Mouse (Mus musculus) adrenal gland, adult (tissue): Measurements from ENCODE around the gene Gm11639.
A peak's percentile ranks its signal among the peaks of the same experiment; 100 is the strongest.
"Not testable (repeated sequence)": the region's sequence is repeated elsewhere in the genome, so short reads cannot be mapped to it uniquely, and the experiment has no call there.

Source experiments
- DNase-seq, 2 experiments: peaks; one replicate each; pipeline ENCODE4 v3.0.0; 2022 to 2023; ENCODE audit warnings: low spot score in 1 of 2; ENCODE audit not compliant: inconsistent age in 2 of 2

Gene Gm11639

DNA sequence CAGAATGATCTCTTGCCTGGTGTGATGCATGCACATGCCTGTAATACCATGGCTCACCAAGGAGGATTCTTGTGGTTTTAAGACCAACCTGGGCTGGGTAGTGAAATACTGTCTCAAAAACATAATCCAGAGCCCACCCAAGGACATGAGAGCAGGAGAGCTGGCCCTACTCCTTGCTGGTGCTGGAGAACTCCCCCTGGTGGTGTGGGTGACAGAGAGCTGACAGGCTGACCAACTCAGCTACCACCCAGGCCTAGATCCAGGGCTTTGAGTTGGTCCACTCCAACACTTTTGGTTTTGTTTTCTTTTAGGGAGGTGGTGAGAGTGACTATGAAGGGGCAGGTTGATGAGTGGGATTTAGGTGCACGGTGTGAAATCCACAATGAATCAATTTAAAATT lies 349.6 kb downstream of the Gm11639 start:
- DNase-seq: no peak

DNA sequence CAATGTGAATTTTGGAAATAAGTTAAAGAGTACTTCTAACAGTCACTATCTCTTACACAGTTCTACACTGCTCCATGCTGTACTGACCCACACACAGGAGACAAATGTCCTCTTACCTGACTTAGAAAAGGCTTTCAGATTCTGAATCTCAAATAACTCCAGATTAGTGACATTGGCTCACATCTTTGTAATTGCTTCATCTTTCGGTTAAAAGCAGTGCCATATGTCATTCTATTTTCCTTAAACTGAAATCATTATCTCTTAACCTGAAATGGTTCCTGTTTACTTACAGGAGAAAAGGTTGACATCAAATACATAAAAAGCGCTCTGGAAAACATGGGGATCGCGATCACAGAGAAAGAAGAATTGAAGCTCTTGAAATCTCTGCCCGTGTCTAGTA lies 377.8 kb downstream of the Gm11639 start, which contains the start of gene Efcab3:
TSS of gene Efcab3 (plus strand) at position 301 of the 400 bp plus-strand sequence.
- no peak for DNase-seq

DNA sequence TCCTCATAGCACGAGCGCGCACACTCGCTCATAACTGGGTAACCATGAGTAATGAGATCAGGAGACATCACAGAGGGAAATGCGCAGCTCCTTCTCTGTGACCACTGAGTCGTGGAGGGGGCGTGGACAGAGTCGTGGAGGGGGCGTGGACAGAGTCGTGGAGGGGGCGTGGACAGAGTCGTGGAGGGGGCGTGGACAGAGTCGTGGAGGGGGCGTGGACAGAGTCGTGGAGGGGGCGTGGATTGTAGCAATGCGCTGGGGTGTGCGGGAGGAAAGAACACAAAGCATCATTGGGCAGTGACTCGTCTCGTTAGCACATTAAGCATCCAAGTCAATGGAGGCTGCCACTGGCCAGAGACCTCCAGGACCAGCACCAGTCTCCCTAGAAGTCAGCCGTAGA lies 426.9 kb downstream of the Gm11639 start:
- DNase-seq: not testable (repeated sequence)

DNA sequence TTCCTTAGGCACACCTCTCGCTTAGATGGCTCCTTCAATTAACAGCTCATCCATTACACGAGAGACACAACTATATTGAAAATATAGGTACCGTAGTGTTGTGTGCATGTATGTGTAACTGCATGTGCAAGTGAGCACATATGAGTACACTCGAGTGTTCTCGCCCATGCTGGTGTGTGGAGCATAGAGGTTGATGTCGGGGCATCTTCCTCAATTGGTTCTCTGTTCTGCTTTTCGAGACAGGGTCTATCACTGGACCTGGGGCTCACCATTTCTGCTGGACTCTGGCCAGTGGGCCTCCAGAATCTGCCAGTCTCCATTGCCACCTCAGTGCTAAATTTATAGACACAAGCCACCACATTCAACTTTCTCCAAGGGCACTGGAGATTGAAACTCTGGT lies 432.3 kb downstream of the Gm11639 start:
- no peak for DNase-seq

DNA sequence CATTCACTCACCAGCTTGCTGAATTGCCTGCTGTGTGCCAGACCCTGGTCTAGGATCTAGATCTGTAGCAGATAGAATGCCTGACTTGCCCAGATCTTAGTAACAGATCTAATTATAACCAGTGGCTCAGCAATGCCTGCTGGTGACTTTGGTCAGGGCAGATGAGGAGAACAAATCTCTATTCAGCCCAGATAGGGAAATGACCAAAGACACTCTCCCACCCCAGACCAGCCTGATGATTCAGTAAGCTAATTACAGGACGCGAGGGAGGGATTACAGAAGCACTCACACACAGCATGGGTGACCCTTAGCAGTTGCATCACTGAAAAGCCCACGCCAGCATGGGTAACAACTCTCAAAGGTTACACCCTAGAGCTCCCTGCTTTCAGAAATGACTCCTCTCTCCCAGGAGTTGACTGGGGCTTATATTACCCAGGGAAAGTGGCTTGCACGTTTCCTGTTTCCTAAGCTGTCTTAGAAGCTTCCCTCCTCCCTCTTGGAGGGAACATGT lies 435.1 kb downstream of the Gm11639 start:
- DNase-seq: no peak

DNA sequence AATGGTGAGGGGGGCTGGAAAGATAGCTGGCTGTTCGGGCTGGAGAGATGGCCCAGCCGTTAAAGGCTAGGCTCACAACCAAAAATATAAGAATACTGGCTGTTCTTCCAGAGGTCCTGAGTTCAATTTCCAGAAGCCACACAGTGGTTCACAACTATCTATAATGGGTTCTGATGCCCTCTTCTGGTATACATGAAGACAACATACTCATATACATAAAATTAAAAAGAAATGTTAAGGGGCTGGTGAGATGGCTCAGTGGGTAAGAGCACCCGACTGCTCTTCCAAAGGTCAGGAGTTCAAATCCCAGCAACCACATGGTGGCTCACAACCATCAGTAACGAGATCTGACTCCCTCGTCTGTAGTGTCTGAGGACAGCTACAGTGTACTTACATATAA lies 436.3 kb downstream of the Gm11639 start:
- DNase-seq: not testable (repeated sequence)

DNA sequence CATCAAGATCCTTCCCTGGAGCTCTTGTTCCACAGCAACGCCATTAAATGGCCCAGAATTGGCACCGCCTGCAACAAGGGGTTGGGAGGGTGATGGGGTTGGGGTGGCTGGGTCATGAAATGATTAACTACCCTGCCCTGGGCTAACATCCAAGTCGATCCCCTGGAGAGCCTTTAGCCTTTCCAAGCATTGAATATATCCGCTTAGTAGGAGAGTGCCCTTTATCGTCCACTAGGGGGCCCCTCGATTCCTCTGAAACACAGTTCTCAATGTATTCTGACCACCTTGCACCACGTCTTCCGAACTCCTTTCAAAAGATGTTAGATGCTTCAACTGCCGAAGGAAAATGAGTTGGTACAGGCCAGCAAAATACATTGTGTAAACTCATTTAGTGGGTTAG lies 438.5 kb downstream of the Gm11639 start:
- DNase-seq: peak; percentile 35 to 78

DNA sequence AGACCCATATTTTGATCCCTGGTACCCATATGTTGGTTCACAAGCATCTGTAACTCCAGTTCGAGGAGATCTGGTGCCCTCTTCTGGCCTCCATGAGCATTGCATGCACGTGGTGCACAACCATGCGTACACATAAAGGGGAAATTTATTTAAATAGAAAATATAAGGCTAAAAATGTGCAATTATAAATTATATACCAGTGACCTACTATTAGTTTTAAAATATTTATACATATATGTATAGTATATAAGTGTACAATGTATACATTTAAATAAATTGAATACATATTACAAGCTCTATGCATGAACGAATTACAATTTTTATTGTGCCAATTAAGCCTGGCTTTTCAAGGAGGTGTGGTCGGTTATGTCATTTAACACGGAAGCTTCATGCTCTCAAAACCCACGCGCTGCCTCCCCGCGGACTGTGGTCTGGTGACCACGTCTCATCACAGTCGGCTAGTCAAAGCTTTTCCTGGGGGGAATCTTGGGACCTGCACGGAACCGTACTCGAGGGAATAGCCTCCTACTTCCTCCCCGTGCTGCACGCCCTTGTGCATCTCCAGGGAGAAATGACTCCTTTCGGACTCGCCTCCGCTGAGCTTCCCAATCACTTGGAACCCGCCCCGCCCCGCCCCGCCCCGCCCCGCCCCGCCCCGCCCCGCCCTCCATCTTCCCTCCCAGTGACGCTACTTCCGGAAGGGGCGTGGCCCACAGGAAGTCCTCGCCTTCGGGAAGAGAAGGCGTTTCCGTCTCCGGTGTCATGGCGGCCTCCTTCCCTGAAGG lies 440.4 kb downstream of the Gm11639 start, which contains the start of gene Mettl2:
TSS of gene Mettl2 (plus strand) at position 691 of the 785 bp plus-strand sequence.
- DNase-seq: peak; percentile 85 to 92

DNA sequence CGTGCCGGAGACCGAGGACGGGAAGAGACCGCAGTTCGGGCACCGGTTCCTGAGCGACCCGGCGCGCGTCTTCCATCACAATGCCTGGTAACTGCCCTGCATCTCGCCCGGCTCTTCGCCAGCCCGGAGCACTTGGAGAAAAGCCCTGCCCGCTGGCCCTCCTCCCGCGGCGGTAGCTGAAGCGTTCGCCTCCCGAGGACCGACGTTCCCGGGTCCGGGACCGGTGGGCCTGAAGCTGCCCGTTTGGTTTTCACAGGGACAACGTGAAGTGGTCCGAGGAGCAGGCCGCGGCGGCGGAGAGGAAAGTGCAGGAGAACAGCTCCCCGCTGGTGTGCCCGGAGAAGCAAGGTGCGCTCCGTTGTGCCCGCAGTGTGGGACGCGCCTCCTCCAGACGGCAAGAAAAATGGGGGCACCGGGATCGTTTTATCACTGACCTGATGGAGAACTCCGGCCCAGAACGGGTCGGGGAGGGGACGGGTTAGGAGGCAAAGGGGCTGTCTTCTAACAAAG lies 441.1 kb downstream of the Gm11639 start:
- no peak for DNase-seq

DNA sequence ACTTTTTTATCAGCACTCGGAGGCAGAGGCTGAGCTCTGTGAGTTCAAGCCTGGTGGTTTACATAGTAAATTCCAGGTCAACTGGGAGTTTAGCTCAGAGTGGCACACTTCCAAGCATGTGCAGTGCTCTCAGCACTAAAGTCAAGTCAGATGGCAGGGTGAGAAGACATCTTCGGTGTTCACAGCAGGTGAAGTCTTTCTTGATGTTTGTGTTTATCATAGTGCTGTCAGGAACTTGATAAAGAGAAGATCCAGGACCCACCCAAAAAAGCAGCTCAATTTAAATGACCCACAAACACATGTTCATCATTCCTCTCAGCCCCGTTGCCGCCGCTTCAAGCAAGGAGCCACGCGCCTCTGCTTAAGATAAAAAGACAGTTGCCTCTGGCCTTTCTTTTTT lies 450.2 kb downstream of the Gm11639 start:
- DNase-seq: no peak

DNA sequence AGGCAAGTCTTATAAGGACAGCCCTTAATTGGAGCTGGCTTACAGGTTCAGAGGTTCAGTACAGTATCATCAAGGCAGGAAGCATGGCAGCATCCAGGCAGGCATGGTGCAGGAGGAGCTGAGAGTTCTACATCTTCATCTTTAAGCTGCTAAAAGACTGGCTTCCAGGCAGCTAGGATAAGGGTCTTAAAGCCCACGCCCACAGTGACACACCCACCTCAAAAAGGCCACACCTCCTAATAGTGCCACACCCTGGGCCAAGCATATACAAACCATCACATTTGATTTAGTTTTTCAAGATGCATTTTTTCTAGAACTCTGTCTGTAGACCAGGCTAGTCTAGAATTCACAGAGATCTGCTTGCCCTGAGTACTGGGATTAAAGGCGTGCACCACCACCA lies 451.7 kb downstream of the Gm11639 start:
- DNase-seq: not testable (repeated sequence)

DNA sequence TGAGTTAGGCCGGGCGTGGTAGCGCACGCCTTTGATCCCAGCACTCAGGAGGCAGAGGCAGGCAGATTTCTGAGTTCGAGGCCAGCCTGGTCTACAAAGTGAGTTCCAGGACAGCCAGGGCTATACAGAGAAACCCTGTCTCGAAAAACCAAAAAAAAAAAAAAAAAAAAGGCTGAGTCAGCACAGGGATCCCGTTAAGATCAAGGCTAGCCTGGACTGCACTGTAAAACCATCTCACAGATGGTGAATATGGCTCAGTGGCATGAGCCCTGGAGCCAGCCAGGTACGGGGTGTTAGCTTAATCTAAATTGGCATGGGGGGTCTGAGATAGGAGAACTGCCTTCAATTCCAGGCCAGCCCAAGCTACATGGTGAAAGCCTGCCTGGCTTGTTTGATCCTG lies 455.0 kb downstream of the Gm11639 start:
- DNase-seq: not testable (repeated sequence)

DNA sequence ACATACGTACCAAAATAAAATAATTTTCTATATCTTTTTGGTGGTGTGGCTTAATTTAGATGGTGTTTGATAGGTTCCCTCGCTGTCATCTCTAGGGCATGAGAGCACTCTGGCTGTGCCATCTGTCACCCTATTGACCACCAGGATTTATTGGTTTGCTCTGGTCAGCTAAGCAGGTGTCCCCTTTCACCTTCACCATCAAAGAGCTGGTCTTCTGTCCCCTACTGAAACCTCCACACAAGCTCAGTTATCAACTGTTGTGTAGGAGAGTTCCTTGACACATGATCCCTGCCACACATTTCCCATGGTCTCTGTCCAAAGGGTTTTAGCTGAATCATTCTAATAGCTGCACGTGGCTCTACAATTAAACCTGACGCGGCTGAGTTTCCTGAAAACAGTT lies 455.6 kb downstream of the Gm11639 start:
- no peak for DNase-seq

DNA sequence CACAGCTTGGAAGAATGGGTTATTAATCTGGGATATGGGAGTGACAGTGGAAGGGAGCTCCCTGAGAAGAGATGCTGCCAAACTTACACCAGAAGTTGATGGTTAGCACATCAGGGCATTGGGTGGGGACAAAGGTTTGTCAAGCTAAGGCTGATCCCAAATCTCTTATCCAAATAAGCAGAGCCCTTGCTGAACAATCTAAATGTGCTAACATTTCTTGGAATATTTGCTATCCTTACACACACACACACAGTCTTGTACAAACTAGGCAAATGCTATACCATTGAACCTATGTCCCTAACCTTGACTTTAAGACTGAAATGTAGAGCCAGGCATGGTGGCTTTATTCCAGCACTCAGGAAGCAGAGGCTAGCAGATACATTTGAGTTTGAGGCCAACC lies 458.1 kb downstream of the Gm11639 start:
- DNase-seq: no peak

DNA sequence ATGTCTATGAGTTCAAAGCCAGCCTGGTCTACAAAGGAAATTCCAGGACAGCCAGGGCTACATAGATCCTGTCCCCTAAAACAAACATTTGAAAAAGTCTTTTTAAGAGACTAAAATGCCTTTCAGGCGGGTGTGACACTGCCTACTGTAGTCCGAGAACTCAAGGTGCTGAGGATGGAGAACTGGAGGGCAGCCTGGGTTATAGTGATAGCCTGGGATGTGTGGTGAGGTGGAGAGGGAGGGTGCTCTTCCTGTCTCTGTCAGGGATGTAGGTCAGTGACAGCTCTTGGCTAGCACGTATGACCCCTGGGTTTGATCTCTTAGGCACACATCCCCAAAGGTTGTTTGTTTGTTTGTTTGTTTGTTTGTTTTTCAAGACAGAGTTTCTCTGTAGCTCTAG lies 458.6 kb downstream of the Gm11639 start:
- DNase-seq: no peak

DNA sequence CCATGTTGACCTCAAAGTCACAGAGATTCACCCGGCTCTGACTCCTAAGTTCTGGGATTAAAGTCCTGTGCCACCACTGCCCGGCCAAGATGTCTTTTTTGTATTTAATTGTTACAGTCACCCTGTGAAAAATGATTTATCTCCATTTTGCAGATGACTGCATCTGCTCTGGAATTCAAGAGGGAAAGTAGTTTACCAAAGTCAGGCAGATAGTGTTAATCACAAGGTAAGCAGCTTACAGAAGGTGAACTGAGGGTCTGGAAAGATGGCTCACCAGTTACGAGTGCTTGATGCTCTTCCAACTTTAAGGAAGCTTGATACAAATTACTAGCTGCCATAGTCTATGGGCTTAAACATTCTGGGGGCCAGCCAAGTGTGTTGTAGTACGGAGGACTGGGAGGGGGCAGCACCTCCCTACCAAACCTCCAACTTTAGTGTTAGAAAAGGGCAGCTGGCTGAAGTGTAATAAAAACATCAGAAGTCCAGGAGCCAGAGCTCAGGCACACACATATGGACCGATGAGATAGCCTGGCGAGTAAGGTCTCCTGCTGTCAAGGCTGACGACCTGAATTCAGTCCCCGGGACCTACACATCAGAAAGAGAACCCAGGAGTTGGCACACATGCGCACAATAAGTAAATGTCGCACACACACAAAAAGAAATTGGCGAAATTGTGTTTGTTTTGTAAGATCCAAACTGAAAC lies 459.2 kb downstream of the Gm11639 start:
- DNase-seq: no peak

DNA sequence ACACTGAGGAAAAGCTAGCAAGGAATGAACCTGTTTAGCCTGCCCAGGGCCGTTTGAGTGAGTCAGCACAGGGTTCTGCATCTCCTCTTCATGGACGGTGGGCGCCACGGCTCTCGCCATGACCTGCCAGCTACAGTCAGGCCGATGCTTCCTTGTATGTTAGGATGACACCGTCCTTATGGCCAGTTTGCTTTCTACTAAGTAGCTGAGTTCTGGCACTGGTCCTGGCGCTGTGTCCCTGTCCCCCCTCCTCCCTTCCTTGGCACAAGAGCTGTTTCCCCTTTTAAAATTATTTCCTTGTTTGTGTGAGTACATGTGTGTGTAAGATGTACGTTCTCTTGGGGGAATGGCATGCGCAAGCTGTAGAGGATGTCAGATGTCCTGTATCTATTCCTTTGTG lies 459.7 kb downstream of the Gm11639 start:
- no peak for DNase-seq

DNA sequence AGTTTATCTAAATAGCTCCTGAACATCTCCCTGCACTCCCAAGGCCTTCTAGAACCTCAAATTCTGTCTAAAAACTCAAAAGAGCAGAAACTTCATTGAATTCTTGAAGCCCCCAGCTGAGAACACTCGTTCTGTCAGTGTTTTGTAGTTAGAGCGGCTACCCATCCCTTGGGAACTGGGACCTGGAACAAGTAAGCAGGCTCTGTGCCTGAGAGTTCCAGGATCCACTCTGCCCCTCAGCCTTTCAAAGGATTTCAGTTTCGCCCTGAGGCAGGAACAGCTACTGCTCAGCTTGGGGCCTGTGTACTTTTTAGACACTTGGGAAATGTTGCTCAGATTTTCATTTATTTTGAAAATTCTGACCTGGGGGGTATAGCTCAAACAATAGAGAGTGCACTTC lies 461.1 kb downstream of the Gm11639 start, which contains the start of gene Gm10842:
TSS of gene Gm10842 (plus strand) at position 301 of the 400 bp plus-strand sequence.
- DNase-seq: no peak

DNA sequence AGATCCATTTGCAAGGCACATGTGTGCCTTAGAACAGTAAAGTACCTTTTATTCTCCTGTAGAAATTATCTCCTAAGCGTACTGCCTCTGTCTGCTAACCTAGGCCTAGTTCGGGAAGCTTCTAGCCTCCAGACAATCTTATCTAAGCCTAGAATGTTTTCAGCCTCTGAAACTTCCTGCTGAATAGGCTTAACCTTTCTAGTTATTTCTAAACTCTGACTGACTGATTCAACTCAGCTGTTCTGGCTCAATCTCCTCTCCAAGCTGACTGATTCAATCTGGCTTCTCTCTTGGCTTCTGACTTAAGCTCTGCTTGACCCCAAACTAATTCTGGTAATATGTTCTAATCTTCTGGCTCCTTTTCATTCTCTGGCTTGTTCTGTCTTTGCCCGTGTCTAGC lies 463.8 kb downstream of the Gm11639 start:
- DNase-seq: no peak

DNA sequence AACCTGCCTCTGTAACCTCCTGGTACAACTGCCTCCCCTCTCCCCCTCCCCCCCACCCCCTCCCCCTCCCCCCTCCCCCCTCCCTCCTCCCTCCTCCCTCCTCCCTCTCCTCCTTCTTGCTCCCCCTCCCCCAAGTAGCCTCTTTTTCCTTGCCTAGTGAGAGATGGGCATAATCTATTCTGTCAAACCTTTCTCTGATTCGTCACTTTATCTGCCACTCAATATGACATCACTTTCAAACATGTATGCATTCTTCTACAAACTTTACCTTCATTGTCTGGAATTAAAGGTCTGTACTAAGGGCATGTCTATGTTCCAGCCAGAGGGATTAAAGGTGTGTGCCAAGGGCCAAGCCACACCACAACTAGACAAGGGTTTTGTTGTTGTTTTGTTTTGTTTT lies 464.3 kb downstream of the Gm11639 start:
- no peak for DNase-seq

DNA sequence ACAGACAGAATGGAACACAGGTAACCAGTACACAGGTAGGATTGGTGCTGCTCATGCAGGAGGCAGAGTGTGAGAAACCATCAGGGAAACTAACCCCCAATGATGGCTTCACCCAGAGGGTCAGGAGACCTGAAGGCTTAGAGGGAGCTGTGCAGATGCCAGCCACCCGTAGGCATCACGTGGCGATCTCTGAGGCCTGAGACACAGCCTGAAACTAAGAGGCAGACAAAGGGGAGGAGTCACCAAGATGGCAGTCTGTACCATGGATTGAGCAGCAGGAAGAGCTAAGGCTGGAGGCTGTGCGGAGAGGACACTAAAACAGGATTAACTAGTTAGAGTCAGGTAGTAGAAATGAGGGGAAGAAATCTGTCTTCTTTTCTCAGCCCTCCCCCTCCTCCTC lies 465.2 kb downstream of the Gm11639 start:
- DNase-seq: no peak
